Mouse (Mus musculus) testis, adult 2 months (tissue): ENCODE data around the gene Commd7.

ENCODE experiments used
- CTCF ChIP-seq: fragments of 200-500 bp; IDR thresholded peaks from 2 replicates; pipeline ENCODE4 v1.5.1; 2012; ENCODE audit warnings: low read depth, mild to moderate bottlenecking, inconsistent platforms, low read length, moderate library complexity; ENCODE audit not compliant: control insufficient read depth, insufficient read depth, insufficient replicate concordance
- POLR2A ChIP-seq: fragments of 200-500 bp; IDR thresholded peaks from 2 replicates; pipeline ENCODE4 v1.6.1; 2012; ENCODE audit warnings: low read depth, mild to moderate bottlenecking, inconsistent platforms, low read length, moderate library complexity; ENCODE audit not compliant: control insufficient read depth

- TF ChIP-seq CTCF (no peak), POLR2A (no peak)
Observed at GRCm38 (mm10) chr2:153611743-153612142, 20.8 kb downstream of the Commd7 start.
